Mouse (Mus musculus) layer of hippocampus, adult 2 months (tissue): ENCODE data around the gene Dguok. TPM values are rescaled to one million over a fixed set of nuclear protein-coding genes. Genes with fewer than 3 reads are reported as not detected.
A peak's percentile ranks its signal among the peaks of the same experiment; 100 is the strongest.

Source experiments
- DNase-seq, 2 experiments: peaks; one replicate each; pipeline ENCODE4 v3.0.0; 2022; ENCODE audit warnings: low spot score in 2 of 2
- H3K27ac ChIP-seq: fragments of 200-600 bp; 2 replicates; pipeline ENCODE4 v1.8.1; 2022
- H3K4me3 ChIP-seq: fragments of 200-600 bp; 2 replicates; pipeline ENCODE4 v1.8.1; 2022; ENCODE audit warnings: mild to moderate bottlenecking
- CTCF ChIP-seq: fragments of 200-600 bp; conservative IDR thresholded peaks from 2 replicates; pipeline ENCODE4 v1.8.1; 2022; ENCODE audit warnings: antibody characterized with exemption, mild to moderate bottlenecking, moderate library complexity
- total RNA-seq, 2 experiments: library from RNA; stranded (reverse); gene quantifications; 2 replicates each; pipeline ENCODE4 v1.2.3; 2021

The Dguok gene
- total RNA-seq, 2 experiments from 2014 or later: 36.8 to 38.6 TPM

- TF ChIP-seq CTCF: no peak
- Histone ChIP-seq H3K27ac (no peak within 1 kb of the TSS), H3K4me3 (no peak within 1 kb of the TSS)
- no peak for DNase-seq
Measured at GRCm38 (mm10) chr6:83459034-83459644, 47.6 kb downstream of the Dguok start, which contains the start of gene Tet3. Gene Tet3 (minus strand): TSS chr6:83459084.

- no peak for TF ChIP-seq CTCF
- peak overlapping the region; percentile 78 for H3K4me3 ChIP-seq
- no peak for DNase-seq
Measured at GRCm38 (mm10) chr6:83456984-83457810, 49.6 kb downstream of the Dguok start.

GRCm38 (mm10) chr6:83456131-83456983 lies 50.4 kb downstream of the Dguok start:
- peak overlapping the region; percentile 89 for H3K27ac ChIP-seq
- peak in 1 of 2 experiments; percentile 55 for DNase-seq
- TF ChIP-seq CTCF: peak; percentile 53
- peak overlapping the region; percentile 78 for H3K4me3 ChIP-seq

More at GRCm38 (mm10) chr6:83456984-83457810, 49.6 kb downstream of the Dguok start:
- peak overlapping the region; percentile 89 for H3K27ac ChIP-seq

- DNase-seq: no peak
- peak overlapping the region; percentile 89 for H3K27ac ChIP-seq
- H3K4me3 ChIP-seq: peak overlapping the region; percentile 78
- TF ChIP-seq CTCF: peak; percentile 32
Measured at GRCm38 (mm10) chr6:83455328-83456130, 51.2 kb downstream of the Dguok start.

GRCm38 (mm10) chr6:83453706-83454105 lies 53.1 kb downstream of the Dguok start:
- DNase-seq: no peak
- TF ChIP-seq CTCF: no peak
- Histone ChIP-seq H3K27ac (no peak overlapping the region), H3K4me3 (no peak overlapping the region; the same call in 1 of the 2 replicates)

GRCm38 (mm10) chr6:83450451-83451303 lies 56.1 kb downstream of the Dguok start:
- H3K27ac ChIP-seq: no peak overlapping the region
- no peak for DNase-seq
- no peak for TF ChIP-seq CTCF
- H3K4me3 ChIP-seq: no peak overlapping the region

GRCm38 (mm10) chr6:83449440-83449839 lies 57.3 kb downstream of the Dguok start:
- no peak overlapping the region for H3K27ac ChIP-seq
- no peak for TF ChIP-seq CTCF

GRCm38 (mm10) chr6:83448911-83449310 lies 57.9 kb downstream of the Dguok start:
- Histone ChIP-seq H3K27ac (no peak overlapping the region), H3K4me3 (no peak overlapping the region)
- no peak for TF ChIP-seq CTCF
- no peak for DNase-seq

More at GRCm38 (mm10) chr6:83449440-83449839, 57.3 kb downstream of the Dguok start:
- H3K4me3 ChIP-seq: no peak overlapping the region
- no peak for DNase-seq

- TF ChIP-seq CTCF: no peak
- no peak for DNase-seq
- no peak overlapping the region for H3K4me3 ChIP-seq
- H3K27ac ChIP-seq: no peak overlapping the region
Measured at GRCm38 (mm10) chr6:83447031-83447430, 59.7 kb downstream of the Dguok start.

GRCm38 (mm10) chr6:83445796-83446195 lies 61.0 kb downstream of the Dguok start:
- H3K4me3 ChIP-seq: no peak overlapping the region
- TF ChIP-seq CTCF: no peak
- H3K27ac ChIP-seq: no peak overlapping the region
- DNase-seq: no peak

- Histone ChIP-seq H3K27ac (peak overlapping the region; percentile 98), H3K4me3 (no peak overlapping the region; the same call in 1 of the 2 replicates)
- DNase-seq: peak; percentile 58 to 62
- TF ChIP-seq CTCF: no peak
Measured at GRCm38 (mm10) chr6:83443441-83444340, 63.1 kb downstream of the Dguok start.
